Mouse (Mus musculus): Measurements from ENCODE around the gene Rai14.

DNA sequence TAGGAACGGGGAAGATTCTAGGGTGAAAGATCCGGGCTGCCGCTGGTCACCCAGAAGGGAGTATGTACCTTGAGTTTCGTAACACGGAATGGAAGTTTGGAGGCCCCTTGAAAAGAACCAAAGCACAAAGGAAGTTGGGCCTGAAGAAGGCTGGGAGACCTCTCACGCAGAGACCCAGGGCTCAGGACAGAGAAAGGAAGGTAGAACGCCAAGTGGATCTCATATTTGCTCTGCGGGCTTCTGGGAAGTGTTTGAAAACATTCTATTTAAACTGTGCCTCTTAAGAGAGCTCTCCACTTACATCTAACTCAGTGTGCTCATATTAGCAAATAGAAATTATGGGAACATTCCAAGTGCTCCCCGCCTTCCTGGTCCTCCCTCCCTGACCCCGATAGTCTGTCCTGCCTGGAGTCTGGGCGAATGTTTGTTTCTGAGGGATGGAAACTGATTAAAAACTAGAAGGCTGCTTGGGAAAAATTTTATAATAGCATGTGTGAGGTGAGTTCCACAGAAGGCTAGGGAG lies 6.9 kb upstream of the Rai14 start:
- TF ChIP-seq POLR2A (IDR thresholded peaks at IDR 0.05; ENCODE audit: insufficient read length, low read depth), result no peak
- no peak for TF ChIP-seq E2F4 (IDR thresholded peaks at IDR 0.05; ENCODE audit: insufficient read depth)
- no peak for TF ChIP-seq TCF12 (IDR thresholded peaks at IDR 0.05; ENCODE audit: insufficient read depth, poor library complexity, severe bottlenecking)
- no peak for TF ChIP-seq MAX (IDR thresholded peaks at IDR 0.05; ENCODE audit: low read depth)
- no peak for TF ChIP-seq MYOG (IDR thresholded peaks at IDR 0.05; ENCODE audit: control insufficient read depth in 1 of 3, insufficient read depth in 1 of 3, insufficient read length in 2 of 3, low read depth in 2 of 3)
